Comparison of ENCODE assay signal across 11 mouse cellular contexts in genomic region chr2:49600021-49600681, GRCm38 (mm10). TPM values are rescaled to one million over a fixed set of nuclear protein-coding genes. Genes with fewer than 3 reads are reported as not detected.
DNase-seq lines count a peak whose midpoint lies in the region; ATAC-seq and TF ChIP-seq lines count a peak whose summit lies in the region.
"Had no signal": no experiment of that assay in that cellular context is flagged by ENCODE, and none has a peak within 500 bp of the region (broad histone marks: within the 10 kb centered on the region; RNA-seq: fewer than 3 reads in every experiment).

No protein-coding gene starts in this region.

- no peaks in the 10 kb centered on the region for H3K36me3 ChIP-seq in kidney, postnatal 0 days (ENCODE audit: insufficient read depth, low read length)
- H3K36me3 ChIP-seq in forebrain, embryonic 15.5 days = no peaks in the 10 kb centered on the region
- no peaks in the 10 kb centered on the region for H3K36me3 ChIP-seq in neural tube, embryonic 14.5 days (ENCODE audit: control insufficient read depth, insufficient read depth, low read length)

- no peaks in the 10 kb centered on the region for H3K4me1 ChIP-seq in kidney, postnatal 0 days (replicated peaks; ENCODE audit: insufficient read depth, low read length)
- peaks cover 16% of the 10 kb centered on the region for H3K4me1 ChIP-seq in forebrain, embryonic 15.5 days
- H3K4me1 ChIP-seq in neural tube, embryonic 14.5 days (ENCODE audit: control insufficient read depth, insufficient read depth, low read length) = no peaks in the 10 kb centered on the region

- no peak for ATAC-seq in kidney, postnatal 0 days (replicated peaks; ENCODE audit: low FRiP score, low read depth)
- 0 out of 2 replicates have a peak, but pooled peaks have one; percentile 49 for ATAC-seq in forebrain, embryonic 15.5 days (replicated peaks)
- peak; percentile 77 for ATAC-seq in neural tube, embryonic 14.5 days (ENCODE audit: low read depth)
- ATAC-seq: liver, postnatal 0 days had no signal

- no peak for TF ChIP-seq CTCF in kidney, postnatal 0 days (IDR thresholded peaks at IDR 0.05; ENCODE audit: low read depth)
- no peak for TF ChIP-seq CTCF in gastrocnemius, adult 2 months (IDR thresholded peaks at IDR 0.05)

- no peak overlapping the region for H3K9ac ChIP-seq in kidney, postnatal 0 days (ENCODE audit: low read depth, low read length)
- H3K9ac ChIP-seq in forebrain, embryonic 15.5 days (replicated peaks) = no peak overlapping the region
- H3K9ac ChIP-seq in neural tube, embryonic 14.5 days (replicated peaks; ENCODE audit: low read depth, low read length) = no peak overlapping the region
- H3K9ac ChIP-seq: liver, postnatal 0 days had no signal

- 47% methylated on average over 7 of the region's 7 CpGs for WGBS in kidney, postnatal 0 days
- WGBS in forebrain, embryonic 15.5 days = 27% methylated on average over 7 of the region's 7 CpGs
- WGBS in neural tube, embryonic 14.5 days = 27% methylated on average over 7 of the region's 7 CpGs

- no peaks in the 10 kb centered on the region for H3K9me3 ChIP-seq in kidney, postnatal 0 days (replicated peaks; ENCODE audit: low read length)
- no peaks in the 10 kb centered on the region for H3K9me3 ChIP-seq in forebrain, embryonic 15.5 days
- H3K9me3 ChIP-seq in neural tube, embryonic 14.5 days (ENCODE audit: control insufficient read depth, low read length) = no peaks in the 10 kb centered on the region

- no peak overlapping the region for H3K4me2 ChIP-seq in kidney, postnatal 0 days (ENCODE audit: low read length)
- H3K4me2 ChIP-seq in forebrain, embryonic 15.5 days (replicated peaks) = no peak overlapping the region
- no peak overlapping the region for H3K4me2 ChIP-seq in neural tube, embryonic 14.5 days (ENCODE audit: low read depth, low read length)

- no peaks in the 10 kb centered on the region for H3K27me3 ChIP-seq in kidney, postnatal 0 days (ENCODE audit: insufficient read depth, low read length)
- H3K27me3 ChIP-seq in forebrain, embryonic 15.5 days = no peaks in the 10 kb centered on the region
- H3K27me3 ChIP-seq in neural tube, embryonic 14.5 days (ENCODE audit: control insufficient read depth, insufficient read depth, low read length) = no peaks in the 10 kb centered on the region

- H3K4me3 ChIP-seq in kidney, postnatal 0 days (replicated peaks; ENCODE audit: low read depth, low read length) = no peak overlapping the region
- H3K4me3 ChIP-seq in forebrain, embryonic 15.5 days = no peak overlapping the region
- no peak overlapping the region for H3K4me3 ChIP-seq in neural tube, embryonic 14.5 days (ENCODE audit: low read depth, low read length)
- no peak overlapping the region for H3K4me3 ChIP-seq in gastrocnemius, adult 2 months

- intact Hi-C loops in gastrocnemius, adult 2 months (cut with DNase I) = no loop called here

- peak; percentile 34 for DNase-seq in kidney, postnatal 0 days (ENCODE audit: low spot score)
- DNase-seq in kidney, postnatal 36 days = no peak
- peak; percentile 97 for DNase-seq in adipocyte (ENCODE audit: low spot score)
- DNase-seq in gastrocnemius, adult 2 months = no peak
- DNase-seq in kidney, adult 8-10 months = no peak
- DNase-seq: cerebellum, postnatal 36 days; kidney, postnatal 14 days; liver, postnatal 0 days; right cerebral cortex, postnatal 25 days had no signal

- H3K27ac ChIP-seq in kidney, postnatal 0 days = no peak overlapping the region
- peak overlapping the region; percentile 32; the same call in 1 of the 2 replicates for H3K27ac ChIP-seq in forebrain, embryonic 15.5 days (replicated peaks)
- H3K27ac ChIP-seq in neural tube, embryonic 14.5 days (ENCODE audit: low read depth, low read length) = no peak overlapping the region
- H3K27ac ChIP-seq in gastrocnemius, adult 2 months = no peak overlapping the region

RNA-seq across cellular contexts. Expression of gene Kif5c, which starts 18.9 kb away (rescaled TPM):
- polyA plus RNA-seq in kidney, postnatal 0 days (2015; fragmentation: Nextera tagmentation; extraction: Ambion mirVana) = 2.7 TPM in 2 replicates
- 171 and 172 TPM in 2 replicates for polyA plus RNA-seq in forebrain, embryonic 15.5 days (2015; fragmentation: Nextera tagmentation; extraction: Ambion mirVana)
- polyA plus RNA-seq in neural tube, embryonic 14.5 days (2014; fragmentation: Nextera tagmentation; extraction: Ambion mirVana) = 218 and 254 TPM in 2 replicates
- total RNA-seq in gastrocnemius, adult 2 months (2021) = under 1 TPM; 0.10 to 0.20 TPM

Comparison
In these comparisons a context has a peak if more than half of its experiments do, and no peak if none do; other contexts are left out.
1. DNase-seq: peak in kidney, postnatal 0 days (single experiment) and adipocyte (single experiment); none in kidney, postnatal 36 days (0 of 2), gastrocnemius, adult 2 months (single experiment) and kidney, adult 8-10 months (0 of 2).
2. RNA of gene Kif5c, which starts 18.9 kb away (polyA plus RNA-seq): 218 to 254 TPM in neural tube, embryonic 14.5 days and 171 to 172 TPM in forebrain, embryonic 15.5 days; 2.7 TPM in kidney, postnatal 0 days; every median in the first group is over 10 times any median in the second.